Mouse (Mus musculus) cerebellum, adult 9-10 months (tissue): ENCODE data around the gene Gm26558.

ENCODE experiments used
- DNase-seq: peaks from one replicate; pipeline ENCODE4 v3.0.0; 2022

The Gm26558 gene

DNA sequence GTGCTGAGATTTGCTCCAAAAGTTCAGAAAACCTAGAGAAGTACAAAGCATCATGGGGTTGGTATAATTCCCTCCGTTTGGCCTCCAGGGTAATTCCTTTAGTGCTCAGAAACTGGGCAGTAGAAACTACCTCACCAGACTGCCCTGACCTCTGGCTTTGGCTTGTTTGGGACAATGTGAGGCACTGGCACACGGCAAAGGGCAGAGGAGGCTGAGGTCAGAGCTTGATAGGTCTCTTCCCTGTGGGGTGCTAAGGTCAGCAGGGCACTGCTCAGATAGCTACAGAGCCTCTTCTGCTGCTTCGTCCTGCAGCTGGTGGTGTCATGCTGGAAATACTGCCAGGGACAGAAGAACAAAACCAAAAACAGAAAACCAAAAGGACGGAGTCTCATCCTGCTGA is 14.2 kb downstream of the Gm26558 start:
- DNase-seq: no peak

DNA sequence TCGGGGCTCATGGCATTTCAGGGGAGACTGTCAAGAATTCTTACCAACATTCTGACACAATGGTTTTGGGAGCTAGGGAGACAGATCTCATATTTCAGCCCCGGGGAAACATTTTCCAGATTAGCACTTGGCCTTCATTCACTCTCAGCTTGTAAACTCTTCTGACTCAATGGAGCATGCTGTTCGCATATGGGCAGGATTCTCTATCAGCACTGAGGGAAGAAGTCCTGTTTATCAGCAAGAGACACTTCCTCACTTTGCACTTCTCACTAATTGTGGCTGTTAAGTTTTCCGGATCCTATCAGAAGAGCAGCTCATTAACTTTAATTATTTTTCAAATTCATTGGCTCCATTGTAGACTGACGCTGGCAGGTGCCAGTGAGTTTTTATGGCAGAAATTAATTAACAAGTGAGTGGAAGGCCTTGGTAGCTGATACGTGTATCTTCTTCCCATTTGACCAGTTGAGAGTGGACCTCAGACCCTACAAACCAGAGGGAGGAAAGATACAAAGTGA is 16.6 kb downstream of the Gm26558 start:
- DNase-seq: no peak

DNA sequence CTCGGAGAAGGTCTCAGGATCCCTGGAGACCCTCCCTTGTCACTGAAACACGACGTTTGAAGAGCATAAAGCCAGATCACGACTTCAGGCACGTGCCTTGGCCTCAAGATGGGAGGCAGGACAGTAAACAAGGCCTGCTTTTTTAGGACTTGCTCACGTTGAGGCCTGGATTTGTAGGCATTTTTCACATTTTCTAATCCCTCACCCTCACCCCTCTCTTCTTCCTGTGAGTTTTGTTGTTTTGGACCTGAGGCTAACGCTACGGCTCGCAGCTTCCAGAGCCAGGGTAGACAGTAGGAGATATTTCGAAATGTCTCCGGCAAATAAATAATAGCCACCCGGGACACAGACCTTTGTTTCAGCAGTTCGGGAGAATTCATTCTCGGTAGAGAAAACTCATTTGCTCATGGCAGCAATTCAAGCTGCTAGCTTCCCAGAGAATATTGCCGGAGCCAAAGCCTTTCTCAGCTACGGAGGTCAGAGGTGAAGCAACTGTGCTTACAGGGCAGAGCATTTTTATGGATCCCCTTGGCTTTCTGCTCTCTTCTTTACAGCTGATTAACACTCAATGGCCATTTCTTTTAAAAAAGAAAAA is 18.8 kb downstream of the Gm26558 start:
- no peak for DNase-seq

DNA sequence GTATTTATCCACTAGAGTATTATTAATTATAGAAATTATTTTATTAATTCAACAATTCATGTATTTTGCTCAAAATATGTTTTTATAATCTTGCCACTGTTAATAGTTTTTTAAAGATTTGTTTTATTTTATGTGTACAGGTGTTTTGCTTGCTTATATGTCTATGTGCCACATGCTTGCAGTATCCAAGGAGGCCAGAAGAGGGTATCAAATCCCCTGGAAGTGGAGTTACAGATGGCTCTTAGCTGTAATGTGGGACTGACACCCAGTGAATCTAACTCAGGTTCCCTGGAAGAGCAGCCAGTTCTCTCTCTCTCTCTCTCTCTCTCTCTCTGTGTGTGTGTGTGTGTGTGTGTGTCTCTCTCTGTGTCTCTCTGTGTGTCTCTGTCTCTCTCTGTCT is 20.9 kb downstream of the Gm26558 start:
- no peak for DNase-seq

DNA sequence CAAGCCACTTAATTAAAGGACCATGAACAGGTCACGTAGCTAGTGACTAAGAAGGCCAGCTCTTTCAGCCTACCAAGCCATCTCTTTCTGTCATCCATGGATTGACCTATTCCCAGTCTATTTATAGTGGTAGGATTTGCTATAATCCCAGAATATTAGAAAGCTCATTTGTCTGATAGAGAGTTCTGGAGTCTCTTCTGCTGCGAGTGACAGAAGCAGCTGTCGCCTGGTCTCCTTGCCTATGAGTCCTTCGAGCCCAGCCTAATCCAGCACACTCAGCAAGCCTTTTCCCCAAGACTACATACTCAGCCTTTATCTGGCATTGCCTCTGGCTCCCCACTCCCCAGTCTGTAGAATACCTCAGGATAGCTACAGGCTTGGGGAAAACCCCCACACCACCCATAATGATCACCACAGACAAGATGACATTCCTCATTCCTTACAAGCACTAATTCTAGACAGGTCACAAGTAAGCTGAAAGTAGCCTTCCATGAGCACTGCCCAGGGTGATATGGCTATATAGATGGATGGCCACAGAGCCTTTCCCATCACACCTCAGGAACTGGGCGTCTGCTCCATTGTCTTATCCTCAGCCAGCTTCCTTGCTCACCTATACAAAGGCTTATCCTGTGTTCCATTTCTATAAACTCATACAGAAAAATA is 27.7 kb downstream of the Gm26558 start:
- no peak for DNase-seq

DNA sequence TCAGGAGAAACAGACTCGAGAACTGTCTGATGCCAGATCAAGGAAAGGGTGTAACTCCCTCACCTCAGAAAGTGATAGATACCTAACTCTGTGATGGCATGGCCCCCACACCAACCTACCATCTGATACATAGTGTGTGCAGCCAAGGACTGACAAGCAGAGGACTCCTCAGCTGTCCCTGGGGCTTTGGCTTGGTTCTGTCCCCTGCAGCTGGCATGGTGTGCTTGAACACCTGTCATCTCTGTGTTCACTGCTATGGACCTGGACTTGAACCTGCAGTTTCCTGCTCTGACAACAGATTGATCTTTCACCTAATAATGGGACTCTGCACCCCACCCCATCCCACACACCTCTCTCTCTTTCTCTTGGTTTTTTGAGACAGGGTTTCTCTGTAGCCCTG is 29.5 kb downstream of the Gm26558 start:
- no peak for DNase-seq

DNA sequence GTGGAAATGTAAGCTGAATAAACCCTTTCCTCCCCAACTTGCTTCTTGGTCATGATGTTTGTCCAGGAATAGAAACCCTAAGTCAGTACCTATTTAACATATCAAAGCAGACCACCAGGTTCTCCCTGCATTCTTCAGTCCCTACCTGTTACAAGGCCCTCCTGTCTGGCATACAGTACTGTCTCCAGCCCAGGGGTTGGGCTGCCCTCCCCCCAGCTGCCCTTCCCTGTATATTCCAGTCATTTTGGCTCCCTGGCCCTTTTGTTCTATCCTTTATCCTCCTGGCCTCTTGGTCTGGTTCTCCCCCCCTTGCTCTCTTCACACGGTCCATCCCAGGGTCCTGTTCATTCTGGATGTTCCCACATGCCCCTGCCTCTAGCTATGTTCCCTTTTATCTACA is 30.6 kb downstream of the Gm26558 start:
- DNase-seq: no peak

DNA sequence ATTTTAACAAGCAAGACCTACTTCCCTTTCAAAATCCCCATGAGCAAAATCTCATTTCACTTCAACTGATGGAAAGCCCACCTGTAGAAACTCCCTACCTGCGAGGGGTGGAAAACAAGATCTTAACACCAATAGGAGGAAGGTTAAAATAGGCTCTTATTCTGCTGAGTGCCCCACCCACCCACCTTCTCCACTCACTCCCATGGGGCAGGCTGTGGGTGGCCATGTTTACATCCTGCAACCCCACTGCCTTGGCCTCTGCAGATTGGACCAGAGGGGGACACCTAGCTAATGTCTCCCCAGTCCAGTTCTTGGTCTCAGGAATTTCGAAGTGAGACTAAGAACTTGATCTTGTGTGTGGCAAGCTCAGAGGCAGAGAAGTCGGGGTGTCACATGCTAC is 32.0 kb downstream of the Gm26558 start:
- no peak for DNase-seq

DNA sequence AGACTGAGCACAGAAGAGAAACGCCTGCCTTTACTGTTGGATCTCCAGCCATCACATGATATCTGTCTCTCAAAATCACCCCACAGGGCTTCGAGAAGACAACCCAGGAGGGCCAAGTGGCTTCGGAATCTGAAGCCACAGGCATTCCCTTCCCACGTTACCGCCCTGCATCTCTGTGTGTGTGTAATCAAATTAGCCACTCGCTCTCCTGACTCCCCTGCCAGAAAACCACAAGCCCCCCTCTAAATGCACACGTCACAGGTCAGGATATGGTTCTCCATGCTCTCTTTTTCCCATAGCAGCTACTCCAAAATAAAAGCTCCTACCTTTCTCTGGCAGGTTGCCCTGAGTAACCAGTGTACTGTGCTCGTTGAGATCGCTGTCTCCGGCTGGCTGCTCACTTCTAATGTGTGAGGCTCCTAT is 32.6 kb downstream of the Gm26558 start:
- DNase-seq: no peak

DNA sequence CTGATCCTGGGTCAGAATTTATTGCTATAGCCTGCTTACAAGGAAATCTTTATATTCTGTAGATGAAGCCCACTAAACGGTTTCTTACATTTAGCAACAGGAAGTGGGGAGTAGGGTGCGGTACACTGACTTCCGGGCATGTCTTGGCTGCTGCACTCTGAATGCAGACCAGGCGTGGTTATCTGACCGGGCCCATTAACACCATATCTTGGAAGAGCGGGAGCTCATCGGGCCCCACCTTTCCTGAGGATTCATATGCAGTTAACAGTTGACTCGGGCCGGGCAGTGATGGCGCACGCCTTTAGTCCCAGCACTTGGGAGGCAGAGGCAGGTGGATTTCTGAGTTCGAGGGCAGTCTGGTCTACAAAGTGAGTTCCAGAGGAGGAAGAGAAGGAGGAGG is 33.5 kb downstream of the Gm26558 start:
- DNase-seq: no peak

DNA sequence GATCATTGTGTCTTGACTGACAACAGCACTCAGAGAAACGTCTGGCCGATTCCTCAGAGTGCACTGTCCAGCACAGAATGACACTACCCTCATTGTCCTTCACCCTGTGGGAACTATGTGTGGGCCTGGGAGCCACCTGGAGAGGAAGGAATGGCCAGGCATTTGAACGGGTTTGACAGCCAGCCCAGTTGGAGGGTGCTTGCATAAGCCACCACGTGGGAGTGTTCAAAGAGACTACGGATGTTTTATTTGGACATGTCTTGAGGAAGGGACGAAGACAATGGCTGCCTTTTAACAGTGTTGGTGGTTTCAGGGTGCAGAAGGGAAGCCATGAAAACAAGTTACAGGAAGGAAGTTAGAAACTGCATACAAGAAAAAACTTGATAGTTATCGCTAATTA is 36.1 kb downstream of the Gm26558 start:
- DNase-seq: no peak

DNA sequence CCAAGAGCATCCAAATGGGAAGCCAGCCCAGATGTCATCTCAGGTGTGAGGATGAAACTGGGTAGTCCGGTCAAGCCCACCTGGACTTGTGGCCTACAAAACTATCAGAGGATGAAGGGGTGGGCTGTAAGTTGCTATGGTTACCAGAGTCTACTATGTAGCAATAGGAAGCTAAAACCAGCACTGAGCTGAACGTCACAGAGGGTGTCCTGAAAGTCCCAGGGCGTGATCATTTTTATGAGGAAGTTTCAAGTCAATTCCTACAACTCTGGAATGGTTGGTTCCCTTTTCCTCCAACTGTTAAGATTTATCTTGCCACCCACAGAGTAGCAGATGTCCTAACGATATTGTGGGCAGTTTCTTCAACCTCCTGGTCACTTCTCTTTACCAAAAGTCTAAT is 39.7 kb downstream of the Gm26558 start:
- no peak for DNase-seq

DNA sequence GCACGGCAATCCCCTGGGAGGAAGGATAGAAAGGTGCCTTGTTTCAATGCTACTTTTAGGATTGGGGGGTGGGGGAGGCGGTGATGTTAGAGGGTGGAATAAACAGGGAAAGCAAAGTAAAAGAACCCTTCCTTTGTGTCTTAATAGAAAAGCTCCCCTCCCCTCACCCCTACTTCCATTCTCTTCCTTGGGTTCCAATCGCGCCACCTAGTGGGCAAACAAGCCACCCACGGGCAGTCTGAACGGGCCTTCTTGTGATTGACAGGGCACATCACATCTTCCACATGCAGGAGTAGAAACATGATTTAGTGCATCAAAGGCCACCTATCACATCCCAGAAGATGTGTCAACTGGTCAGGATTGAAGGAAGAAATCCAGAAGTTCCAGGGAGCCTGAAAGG is 41.7 kb downstream of the Gm26558 start:
- peak; percentile 28 for DNase-seq

DNA sequence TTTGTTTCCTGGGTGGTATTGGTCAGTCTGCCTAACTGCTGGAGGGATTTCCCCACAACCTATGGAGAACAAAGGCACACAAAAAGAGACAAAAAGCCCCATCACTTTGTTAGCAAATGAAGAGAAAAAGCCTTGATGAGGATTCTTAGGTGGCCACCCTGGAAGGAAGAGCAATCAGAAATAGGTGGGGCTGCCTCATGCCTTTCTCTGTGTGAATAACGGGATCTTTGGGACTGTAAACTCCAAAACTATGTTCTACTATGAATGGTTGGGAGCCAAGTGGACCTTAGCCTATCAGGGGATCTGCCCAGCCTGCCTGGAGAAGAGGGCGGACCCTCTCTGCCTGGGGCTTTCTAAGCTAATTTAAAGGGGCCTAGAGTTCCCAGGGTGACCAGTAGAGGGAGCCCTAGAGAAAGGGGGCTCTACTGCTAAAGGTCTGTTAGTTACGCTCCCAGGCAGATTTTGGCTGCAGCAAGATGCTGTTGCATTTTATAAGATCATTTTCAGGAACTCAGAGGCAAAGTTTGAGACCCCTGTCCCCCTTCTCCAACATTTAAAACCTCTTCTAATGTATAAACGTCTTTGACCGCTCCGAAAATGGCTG is 42.6 kb downstream of the Gm26558 start:
- DNase-seq: no peak

DNA sequence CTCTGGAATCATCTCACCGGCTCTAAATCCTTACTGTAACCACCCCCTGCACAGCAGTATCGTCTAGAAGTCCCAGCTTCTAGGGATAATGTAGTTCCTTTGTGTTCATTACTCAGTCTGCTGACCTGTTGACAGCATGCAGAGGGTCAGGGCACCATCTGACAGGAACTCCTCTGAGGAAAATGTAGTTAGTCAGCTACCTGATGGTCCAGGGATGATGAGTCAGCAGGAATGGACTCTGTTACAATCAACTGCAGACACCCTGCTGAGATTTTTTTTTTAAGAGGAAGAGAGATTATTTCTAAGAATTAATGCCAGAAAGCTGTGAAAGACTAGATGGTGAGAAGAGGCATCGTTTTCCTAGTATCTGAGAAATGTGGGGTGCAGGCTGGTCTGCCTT is 45.3 kb downstream of the Gm26558 start:
- no peak for DNase-seq

DNA sequence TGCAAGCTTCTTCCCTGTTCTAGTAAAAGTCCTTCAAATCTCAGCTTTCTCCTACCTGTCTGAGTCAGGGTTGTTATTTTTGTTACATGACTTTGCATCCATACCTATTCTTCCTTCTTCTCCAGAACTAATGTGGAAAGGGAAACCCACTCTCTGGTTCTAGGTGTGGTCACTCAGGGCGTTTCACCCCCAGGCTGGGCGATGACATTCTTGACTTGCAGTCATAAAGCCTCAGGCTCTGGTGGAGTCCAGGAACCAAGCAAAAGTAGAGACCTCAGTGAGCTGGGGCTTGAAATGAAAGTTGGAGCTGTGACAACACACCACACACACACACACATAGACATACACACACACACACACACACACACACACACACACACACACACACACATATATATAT is 45.8 kb downstream of the Gm26558 start:
- DNase-seq: no peak

DNA sequence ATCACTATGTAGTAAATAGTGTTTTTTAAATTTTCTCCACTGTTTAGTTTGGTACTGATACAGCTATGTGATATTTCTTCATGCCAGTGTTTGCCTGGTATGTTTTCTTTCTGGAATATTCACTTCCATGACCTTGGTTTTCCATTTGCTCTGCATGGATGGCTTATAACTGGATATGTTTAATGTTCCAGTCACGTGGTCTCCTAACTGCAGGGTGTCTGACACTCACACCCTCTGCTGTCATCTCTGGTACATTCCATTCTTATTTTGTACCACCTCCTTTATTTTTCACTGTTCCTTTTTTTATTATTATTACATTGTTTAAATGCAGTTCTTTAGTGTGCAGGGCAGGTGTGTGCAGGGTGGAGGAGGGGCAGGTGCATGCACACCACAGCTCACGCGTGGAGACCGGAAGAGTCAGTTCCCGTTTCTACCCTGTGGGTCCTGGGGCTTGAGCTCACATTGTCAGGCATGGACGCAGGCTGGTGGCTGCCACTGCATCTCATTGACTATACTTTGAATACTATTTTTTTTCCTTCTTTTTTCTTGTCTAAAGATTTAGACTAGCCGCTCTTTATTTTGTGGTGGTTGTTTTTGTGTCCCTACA is 47.1 kb downstream of the Gm26558 start:
- DNase-seq: no peak
